8 mouse cellular contexts compared by ENCODE assay signal in genomic region chr15:98805324-98806040, GRCm38 (mm10). TPM values are rescaled to one million over a fixed set of nuclear protein-coding genes. Genes with fewer than 3 reads are reported as not detected.
DNase-seq lines count a peak whose midpoint lies in the region; ATAC-seq and TF ChIP-seq lines count a peak whose summit lies in the region.
"Had no signal": no experiment of that assay in that cellular context is flagged by ENCODE, and none has a peak within 500 bp of the region (broad histone marks: within the 10 kb centered on the region; RNA-seq: fewer than 3 reads in every experiment).

No protein-coding gene starts in this region.

- H3K79me2 ChIP-seq in heart, adult 2 months (replicated peaks; ENCODE audit: control insufficient read depth, insufficient read depth, low read length): no peaks in the 10 kb centered on the region

- H3K4me3 ChIP-seq in heart, adult 2 months: peak overlapping the region; percentile 36
- H3K4me3 ChIP-seq in limb, embryonic 14.5 days (replicated peaks; ENCODE audit: low read length): peak overlapping the region; percentile 48
- H3K4me3 ChIP-seq in midbrain, embryonic 13.5 days (replicated peaks): peak overlapping the region; percentile 48

- TF ChIP-seq EP300 in heart, adult 2 months (IDR thresholded peaks at IDR 0.05; ENCODE audit: insufficient read depth, low read depth, low read length): no peak

- DNase-seq in adrenal gland, postnatal 36 days: peak; percentile 80 to 85
- DNase-seq in embryo, embryonic 9.5 days (ENCODE audit: extremely low spot score): peak; percentile 79
- peak; percentile 73 to 80 for DNase-seq in heart, adult 2 months
- DNase-seq in kidney, adult 18-20 months: peak; percentile 76
- peak; percentile 49 for DNase-seq in limb, embryonic 14.5 days (ENCODE audit: low spot score)
- DNase-seq in splenic B cell, adult 2 months (ENCODE audit: low read depth, low spot score): peak; percentile 46

- H3K9me3 ChIP-seq in limb, embryonic 14.5 days (ENCODE audit: control insufficient read depth, low read length): no peaks in the 10 kb centered on the region
- no peaks in the 10 kb centered on the region for H3K9me3 ChIP-seq in midbrain, embryonic 13.5 days

- no peaks in the 10 kb centered on the region for H3K36me3 ChIP-seq in heart, adult 2 months (ENCODE audit: control insufficient read depth, insufficient read depth, low read length)
- H3K36me3 ChIP-seq in limb, embryonic 14.5 days (ENCODE audit: control insufficient read depth, insufficient read depth, low read length): no peaks in the 10 kb centered on the region
- H3K36me3 ChIP-seq in midbrain, embryonic 13.5 days: no peaks in the 10 kb centered on the region
- H3K36me3 ChIP-seq in splenic B cell, adult 2 months (ENCODE audit: control insufficient read depth, insufficient read depth, low read length, poor library complexity, severe bottlenecking): no peaks in the 10 kb centered on the region

- H3K27ac ChIP-seq in heart, adult 2 months: no peak overlapping the region
- H3K27ac ChIP-seq in limb, embryonic 14.5 days (replicated peaks; ENCODE audit: low read depth, low read length): no peak overlapping the region
- no peak overlapping the region for H3K27ac ChIP-seq in midbrain, embryonic 13.5 days

- peaks cover 3% of the 10 kb centered on the region; the same call in 1 of the 2 replicates for H3K4me1 ChIP-seq in heart, adult 2 months (ENCODE audit: control insufficient read depth, insufficient read depth, low read length)
- H3K4me1 ChIP-seq in limb, embryonic 14.5 days (ENCODE audit: control insufficient read depth, insufficient read depth, low read length): peaks cover 21% of the 10 kb centered on the region
- peaks cover 53% of the 10 kb centered on the region for H3K4me1 ChIP-seq in midbrain, embryonic 13.5 days (replicated peaks)

- H3K9ac ChIP-seq in heart, adult 2 months (ENCODE audit: low read depth, low read length): peak overlapping the region; percentile 57
- peak overlapping the region; percentile 52; the same call in 1 of the 2 replicates for H3K9ac ChIP-seq in limb, embryonic 14.5 days (ENCODE audit: low read depth, low read length, severe bottlenecking)
- H3K9ac ChIP-seq in midbrain, embryonic 13.5 days (replicated peaks): peak overlapping the region; percentile 53

- peaks cover 5% of the 10 kb centered on the region for H3K27me3 ChIP-seq in heart, adult 2 months (ENCODE audit: control insufficient read depth, insufficient read depth, low read length)
- H3K27me3 ChIP-seq in limb, embryonic 14.5 days (ENCODE audit: control insufficient read depth, insufficient read depth, low read length): peaks cover 95% of the 10 kb centered on the region
- H3K27me3 ChIP-seq in midbrain, embryonic 13.5 days: peaks cover 100% of the 10 kb centered on the region
- no peaks in the 10 kb centered on the region; the same call in 1 of the 2 replicates for H3K27me3 ChIP-seq in splenic B cell, adult 2 months (ENCODE audit: control insufficient read depth, insufficient read depth, low read length, poor library complexity, severe bottlenecking)

- no peak for ATAC-seq in limb, embryonic 14.5 days (ENCODE audit: low FRiP score, low read depth)
- peak; percentile 55 for ATAC-seq in midbrain, embryonic 13.5 days

- intact Hi-C loops in heart, adult 2 months (cut with DNase I): no loop called here

- TF ChIP-seq POLR2A in heart, adult 2 months (IDR thresholded peaks at IDR 0.05; ENCODE audit: insufficient read depth, low read depth, low read length): no peak
- no peak for TF ChIP-seq POLR2A in limb, embryonic 14.5 days (IDR thresholded peaks at IDR 0.05; ENCODE audit: borderline replicate concordance, extremely low read depth, insufficient read depth, insufficient read length)

- peak; percentile 84 for TF ChIP-seq CTCF in heart, adult 2 months (IDR thresholded peaks at IDR 0.05)

- 5% methylated on average over 63 of the region's 64 CpGs for WGBS in heart, adult 2 months
- WGBS in limb, embryonic 14.5 days: 1% methylated on average over 62 of the region's 64 CpGs
- WGBS in midbrain, embryonic 13.5 days: under 1% methylated on average over 64 of the region's 64 CpGs

- peak overlapping the region; percentile 70 for H3K4me2 ChIP-seq in limb, embryonic 14.5 days (replicated peaks; ENCODE audit: low read depth, low read length, severe bottlenecking)
- peak overlapping the region; percentile 62 for H3K4me2 ChIP-seq in midbrain, embryonic 13.5 days (replicated peaks)

RNA-seq across cellular contexts. Expression of gene Ddn, which starts 3.8 kb away (rescaled TPM):
- under 1 TPM; 0.10 to 0.30 TPM for total RNA-seq in adrenal gland, postnatal 36 days (2021)
- under 1 TPM; 0.45 to 0.50 TPM for total RNA-seq in heart, adult 2 months (2021)
- 0.12 and 0.23 TPM in 2 replicates for polyA plus RNA-seq in heart, adult 2 months (2012; rRNA removed)
- 0.44 and 0.59 TPM in 2 replicates for polyA plus RNA-seq in limb, embryonic 14.5 days (2012; rRNA removed)
- 0.14 TPM in 1 of 2 replicates, not detected in the other for polyA plus RNA-seq in limb, embryonic 14.5 days (2014; fragmentation: Nextera tagmentation; extraction: Ambion mirVana)
- polyA plus RNA-seq in midbrain, embryonic 13.5 days (2015; fragmentation: Nextera tagmentation; extraction: Ambion mirVana): 0.50 and 1.2 TPM in 2 replicates

RNA-seq across cellular contexts. Expression of gene Wnt1, which starts 15.8 kb away (rescaled TPM):
- not detected for total RNA-seq in adrenal gland, postnatal 36 days (2021)
- not detected for total RNA-seq in heart, adult 2 months (2021)
- polyA plus RNA-seq in heart, adult 2 months (2012; rRNA removed): not detected in 2 replicates
- polyA plus RNA-seq in limb, embryonic 14.5 days (2012; rRNA removed): not detected in 2 replicates
- polyA plus RNA-seq in limb, embryonic 14.5 days (2014; fragmentation: Nextera tagmentation; extraction: Ambion mirVana): 0.08 TPM in 1 of 2 replicates, not detected in the other
- polyA plus RNA-seq in midbrain, embryonic 13.5 days (2015; fragmentation: Nextera tagmentation; extraction: Ambion mirVana): 4.0 and 8.6 TPM in 2 replicates
- total RNA-seq: gastrocnemius, adult 8-10 months had no signal

RNA-seq across cellular contexts. Expression of gene Prkag1, which starts 25.8 kb away (rescaled TPM):
- total RNA-seq in adrenal gland, postnatal 36 days (2021): 10 to 100 TPM; 68.3 to 87.0 TPM
- 100 to 1,000 TPM; 104 to 114 TPM for total RNA-seq in heart, adult 2 months (2021)
- 95.7 and 200 TPM in 2 replicates for polyA plus RNA-seq in heart, adult 2 months (2012; rRNA removed)
- polyA plus RNA-seq in limb, embryonic 14.5 days (2012; rRNA removed): 93.1 and 93.7 TPM in 2 replicates
- 81.3 and 82.3 TPM in 2 replicates for polyA plus RNA-seq in limb, embryonic 14.5 days (2014; fragmentation: Nextera tagmentation; extraction: Ambion mirVana)
- polyA plus RNA-seq in midbrain, embryonic 13.5 days (2015; fragmentation: Nextera tagmentation; extraction: Ambion mirVana): 83.3 and 89.9 TPM in 2 replicates

RNA-seq across cellular contexts. Expression of gene Wnt10b, which starts 27.5 kb away (rescaled TPM):
- total RNA-seq in adrenal gland, postnatal 36 days (2021): 1 to 10 TPM; 1.1 to 1.3 TPM
- total RNA-seq in heart, adult 2 months (2021): under 1 TPM; 0.20 to 0.29 TPM
- polyA plus RNA-seq in heart, adult 2 months (2012; rRNA removed): 0.23 and 0.70 TPM in 2 replicates
- polyA plus RNA-seq in limb, embryonic 14.5 days (2012; rRNA removed): 13.7 and 14.9 TPM in 2 replicates
- polyA plus RNA-seq in limb, embryonic 14.5 days (2014; fragmentation: Nextera tagmentation; extraction: Ambion mirVana): 6.3 and 7.4 TPM in 2 replicates
- polyA plus RNA-seq in midbrain, embryonic 13.5 days (2015; fragmentation: Nextera tagmentation; extraction: Ambion mirVana): 0.24 TPM in 1 of 2 replicates, not detected in the other

RNA-seq across cellular contexts. Expression of gene Arf3, which starts 42.5 kb away (rescaled TPM):
- 100 to 1,000 TPM; 132 to 140 TPM for total RNA-seq in adrenal gland, postnatal 36 days (2021)
- total RNA-seq in heart, adult 2 months (2021): 10 to 100 TPM; 18.9 to 20.0 TPM
- 30.6 and 41.0 TPM in 2 replicates for polyA plus RNA-seq in heart, adult 2 months (2012; rRNA removed)
- 75.0 and 96.4 TPM in 2 replicates for polyA plus RNA-seq in limb, embryonic 14.5 days (2012; rRNA removed)
- 37.4 and 39.6 TPM in 2 replicates for polyA plus RNA-seq in limb, embryonic 14.5 days (2014; fragmentation: Nextera tagmentation; extraction: Ambion mirVana)
- 57.5 and 66.0 TPM in 2 replicates for polyA plus RNA-seq in midbrain, embryonic 13.5 days (2015; fragmentation: Nextera tagmentation; extraction: Ambion mirVana)
